Mouse (Mus musculus): ENCODE measurements around the gene Tbc1d10a. TPM values are rescaled to one million over a fixed set of nuclear protein-coding genes. Genes with fewer than 3 reads are reported as not detected.

The Tbc1d10a gene
- polyA plus RNA-seq, 1 experiment from 2014 or later: 30.3 TPM

DNA sequence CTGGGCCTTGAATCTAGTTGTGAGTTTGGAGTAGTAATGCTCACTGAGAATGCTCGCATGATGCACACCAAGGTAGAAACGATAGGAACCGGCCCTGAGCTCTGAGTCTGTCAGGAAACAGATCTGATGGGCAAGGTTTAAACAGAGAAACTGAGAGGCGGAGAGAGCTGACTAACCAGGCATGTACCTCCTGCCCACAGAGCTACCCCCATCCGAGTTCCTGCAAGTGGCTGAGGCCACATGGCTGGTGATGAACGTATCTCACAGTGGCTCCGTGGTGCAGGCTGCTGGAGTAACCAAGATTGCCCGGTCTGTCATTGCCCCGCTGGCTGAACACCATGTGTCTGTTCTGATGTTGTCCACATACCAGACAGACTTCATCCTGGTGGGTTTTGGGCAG, 33.3 kb downstream of the Tbc1d10a start:
- H3K9me3 ChIP-seq: no peaks in the 10 kb centered on the region
- H3K36me3 ChIP-seq: peaks cover 7% of the 10 kb centered on the region
- no peak overlapping the region for H3K27ac ChIP-seq (replicated peaks)
- no peak overlapping the region for H3K4me3 ChIP-seq
- H3K27me3 ChIP-seq: peaks cover 30% of the 10 kb centered on the region
- no peak overlapping the region for H3K4me2 ChIP-seq
- no peak overlapping the region for H3K9ac ChIP-seq
- ATAC-seq (ENCODE audit: low read depth): no peak
- 62% methylated on average over 9 of the region's 9 CpGs for WGBS
- peaks cover 21% of the 10 kb centered on the region for H3K4me1 ChIP-seq (replicated peaks)

DNA sequence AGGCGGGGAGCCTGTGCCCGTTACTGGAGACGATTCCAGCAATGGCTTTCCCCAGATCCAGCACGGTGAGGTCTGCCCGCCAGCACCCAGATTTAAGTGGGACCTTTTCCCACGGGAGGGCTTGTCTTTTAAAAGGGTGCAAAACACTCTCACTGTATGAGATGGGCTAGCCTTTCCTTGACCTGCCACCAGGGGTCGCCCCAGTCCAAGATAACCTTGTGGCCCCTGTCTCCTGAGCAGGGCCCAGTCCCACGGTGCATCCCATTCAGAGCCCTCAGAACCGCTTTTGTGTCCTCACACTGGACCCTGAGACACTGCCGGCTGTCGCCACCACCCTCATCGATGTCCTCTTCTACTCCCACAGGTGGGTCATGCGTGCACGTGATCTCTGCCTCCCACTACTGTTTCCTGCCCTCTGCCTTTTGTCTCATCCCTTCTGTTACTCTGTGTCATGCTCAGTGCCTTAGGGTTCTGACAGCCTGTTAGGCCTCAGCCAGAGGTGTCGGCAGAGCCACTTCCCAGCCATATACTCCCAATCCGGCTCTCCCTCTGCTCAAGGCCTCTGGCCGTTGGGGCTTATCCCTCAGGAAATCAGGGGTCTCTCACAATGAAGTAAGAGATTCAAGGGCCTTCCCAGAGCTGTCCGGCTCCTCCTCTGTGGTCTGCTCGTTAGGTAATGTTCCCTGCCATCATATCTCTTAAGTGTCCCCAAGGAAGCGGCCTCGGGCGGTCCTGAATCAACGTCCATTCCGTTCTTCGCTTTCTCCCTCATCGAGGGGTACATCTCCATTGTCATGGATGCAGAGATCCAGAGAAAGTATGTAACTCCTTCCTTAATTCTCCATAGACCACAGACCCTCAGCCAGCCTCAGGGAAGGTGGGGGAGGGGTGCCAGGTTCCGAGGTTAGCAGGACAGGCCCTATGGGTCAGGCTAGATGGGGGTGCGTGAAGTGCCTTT, 34.1 kb downstream of the Tbc1d10a start:
- Histone ChIP-seq H3K4me3 (no peak overlapping the region), H3K4me1 (replicated peaks) (peaks cover 21% of the 10 kb centered on the region), H3K4me2 (no peak overlapping the region), H3K36me3 (no peaks in the 10 kb centered on the region), H3K9me3 (no peaks in the 10 kb centered on the region), H3K27ac (replicated peaks) (no peak overlapping the region), H3K27me3 (peaks cover 30% of the 10 kb centered on the region), H3K9ac (no peak overlapping the region)
- no peak for ATAC-seq (ENCODE audit: low read depth)
- WGBS: 48% methylated on average over 28 of the region's 28 CpGs

DNA sequence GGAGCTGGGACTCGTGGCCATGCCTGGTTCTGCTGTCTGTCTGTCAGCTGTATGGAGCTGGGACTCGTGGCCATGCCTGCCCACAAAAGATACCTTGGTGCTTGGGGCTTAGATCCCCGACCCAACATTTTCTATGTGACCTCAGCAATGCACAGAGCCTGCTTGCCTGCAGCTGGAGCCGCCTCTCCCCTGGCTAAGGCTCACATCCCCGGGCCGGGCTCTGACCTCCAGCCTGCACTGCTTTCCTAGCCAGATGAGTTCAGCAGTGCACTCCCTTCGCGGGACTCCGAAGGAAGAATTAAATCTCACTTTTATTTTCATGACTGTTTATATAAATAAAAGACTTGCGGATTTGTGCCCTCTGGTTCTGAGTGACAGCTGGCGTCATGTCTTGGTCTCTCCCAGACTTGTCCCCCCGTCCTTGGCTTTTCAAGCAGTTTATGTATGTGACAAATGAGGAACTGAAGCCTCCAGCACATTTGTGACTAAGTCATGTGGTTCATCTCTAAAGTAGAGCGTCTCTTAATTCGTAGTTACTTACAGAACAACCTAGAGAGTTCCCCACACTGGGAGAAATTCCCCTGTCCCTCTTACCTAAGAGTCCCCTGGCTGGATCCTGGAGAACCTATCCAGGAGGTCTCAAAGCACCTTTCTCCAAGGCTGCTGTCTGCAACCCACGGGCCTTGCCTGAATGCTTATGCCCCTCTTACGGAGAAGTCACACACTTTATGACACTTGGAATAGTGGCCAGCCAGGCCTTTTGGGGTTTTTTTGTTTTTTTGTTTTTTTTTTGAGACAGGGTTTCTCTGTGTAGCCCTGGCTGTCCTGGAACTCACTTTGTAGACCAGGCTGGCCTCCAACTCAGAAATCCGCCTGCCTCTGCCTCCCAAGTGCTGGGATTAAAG, 35.7 kb downstream of the Tbc1d10a start:
- Histone ChIP-seq H3K9ac (no peak overlapping the region), H3K9me3 (no peaks in the 10 kb centered on the region), H3K36me3 (no peaks in the 10 kb centered on the region), H3K27ac (replicated peaks) (no peak overlapping the region), H3K4me1 (replicated peaks) (peaks cover 21% of the 10 kb centered on the region), H3K27me3 (peaks cover 28% of the 10 kb centered on the region), H3K4me3 (no peak overlapping the region), H3K4me2 (no peak overlapping the region)
- ATAC-seq (ENCODE audit: low read depth): no peak
- 82% methylated on average over 17 of the region's 17 CpGs for WGBS

DNA sequence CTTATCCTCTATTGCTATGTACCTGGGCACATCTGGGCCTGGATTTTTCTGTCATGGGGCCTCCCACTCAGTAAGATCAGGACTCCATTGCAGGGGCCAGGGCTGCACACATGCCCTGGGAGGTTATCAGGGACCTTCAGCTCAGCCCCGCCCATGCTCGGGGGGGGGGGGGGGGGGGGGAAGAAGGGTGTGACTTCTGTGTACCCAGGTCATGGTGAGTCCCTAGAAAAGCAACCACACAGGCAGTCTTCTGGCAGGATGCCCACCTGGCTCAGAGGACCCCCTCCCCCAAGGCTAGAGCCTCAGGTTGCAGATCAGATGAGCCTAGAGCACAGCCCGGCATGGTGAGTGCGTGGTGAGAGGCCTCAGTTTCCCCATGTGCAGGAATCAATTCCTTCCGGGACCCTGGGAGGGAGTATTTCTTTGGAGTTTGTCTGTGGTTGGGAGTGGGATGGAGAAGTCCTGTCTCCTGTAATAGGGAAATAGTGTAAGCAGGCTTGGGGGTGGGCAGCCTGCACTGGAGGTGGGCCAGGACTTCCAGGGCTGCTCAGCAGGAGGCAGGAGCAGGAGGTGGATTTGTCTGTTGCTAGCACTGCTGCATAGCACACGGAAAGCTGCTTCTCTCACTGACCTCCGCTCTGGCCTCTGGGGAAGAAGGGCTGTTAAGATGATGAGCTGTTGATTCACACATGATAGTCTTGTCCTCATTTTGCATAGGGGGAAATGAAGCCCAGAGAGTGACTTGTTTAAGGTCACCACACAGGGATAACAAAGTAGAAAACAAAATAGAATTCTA, 37.0 kb downstream of the Tbc1d10a start:
- peaks cover 15% of the 10 kb centered on the region for H3K27me3 ChIP-seq
- no peak for ATAC-seq (ENCODE audit: low read depth)
- 36% methylated on average over 7 of the region's 7 CpGs for WGBS

DNA sequence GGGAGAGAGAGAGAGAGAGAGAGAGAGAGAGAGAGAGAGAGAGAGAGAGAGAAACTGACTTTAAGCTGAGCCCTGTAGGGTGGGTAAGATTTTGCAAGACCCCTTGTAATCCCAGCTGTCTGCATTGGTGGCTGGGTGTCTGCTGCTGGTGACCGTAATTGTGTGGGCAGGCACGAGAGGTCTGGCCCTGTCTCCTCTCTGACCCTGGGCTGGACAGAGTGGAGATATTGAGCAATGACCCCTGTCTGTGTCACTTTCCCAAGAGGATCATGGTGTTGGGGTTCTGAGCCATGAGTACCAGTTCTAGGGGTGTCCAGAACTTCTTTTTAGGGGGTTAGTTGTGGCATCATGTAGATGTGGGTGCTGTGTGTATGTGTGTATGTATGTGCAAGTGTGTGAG, 37.6 kb downstream of the Tbc1d10a start:
- no peaks in the 10 kb centered on the region for H3K9me3 ChIP-seq
- 0 out of 2 replicates have a peak, but pooled peaks cover 7% of the 10 kb centered on the region for H3K4me1 ChIP-seq (replicated peaks)
- H3K27me3 ChIP-seq: peaks cover 9% of the 10 kb centered on the region
- 40% methylated on average over 2 of the region's 2 CpGs for WGBS
- H3K36me3 ChIP-seq: no peaks in the 10 kb centered on the region
- no peak overlapping the region for H3K4me3 ChIP-seq
- no peak overlapping the region for H3K27ac ChIP-seq (replicated peaks)
- ATAC-seq (ENCODE audit: low read depth): no peak
- no peak overlapping the region for H3K4me2 ChIP-seq
- H3K9ac ChIP-seq: no peak overlapping the region

More for the DNA sequence above, 37.0 kb downstream of the Tbc1d10a start:
- Histone ChIP-seq H3K9me3 (no peaks in the 10 kb centered on the region), H3K9ac (no peak overlapping the region), H3K4me1 (replicated peaks) (peaks cover 11% of the 10 kb centered on the region; the same call in 1 of the 2 replicates), H3K4me3 (no peak overlapping the region), H3K4me2 (no peak overlapping the region), H3K36me3 (no peaks in the 10 kb centered on the region), H3K27ac (replicated peaks) (no peak overlapping the region)

DNA sequence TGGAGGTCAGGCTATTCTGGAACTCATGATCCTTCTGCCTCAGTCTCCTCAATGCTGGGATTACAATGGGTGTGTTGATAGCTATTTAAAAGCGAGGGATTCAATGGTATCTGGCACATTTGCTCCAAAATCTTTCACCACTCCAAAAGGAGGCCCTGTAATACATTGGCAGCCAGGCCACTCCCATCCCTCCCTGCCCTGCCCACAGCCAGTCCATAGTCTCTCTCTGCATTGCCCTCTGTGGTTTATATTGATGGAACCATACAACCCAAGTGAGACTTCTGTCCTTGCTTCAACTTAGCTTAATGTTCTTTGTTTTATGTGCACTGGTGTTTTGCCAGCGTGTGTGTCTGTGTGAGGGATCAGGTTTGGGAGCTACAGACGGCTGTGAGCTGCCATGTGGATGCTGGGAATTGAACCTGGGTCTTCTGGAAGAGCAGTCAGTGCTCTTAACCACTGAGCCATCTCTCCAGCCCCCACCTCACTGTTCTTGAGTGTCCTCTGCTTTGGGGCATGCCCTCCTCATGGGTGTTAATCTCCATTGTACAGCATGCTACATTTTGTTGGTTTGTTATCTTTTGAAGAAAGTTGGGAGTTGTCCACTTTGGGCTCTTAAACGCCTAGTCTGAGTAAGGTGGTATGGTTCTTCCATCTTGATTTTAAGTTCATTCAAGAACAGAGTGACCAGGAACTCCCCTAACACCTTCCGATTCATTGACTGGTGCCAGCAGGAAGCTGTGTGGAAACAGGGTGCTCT, 40.2 kb downstream of the Tbc1d10a start:
- Histone ChIP-seq H3K27me3 (no peaks in the 10 kb centered on the region), H3K4me1 (replicated peaks) (0 out of 2 replicates have a peak, but pooled peaks cover 5% of the 10 kb centered on the region)
- WGBS: 77% methylated on average over 5 of the region's 5 CpGs

DNA sequence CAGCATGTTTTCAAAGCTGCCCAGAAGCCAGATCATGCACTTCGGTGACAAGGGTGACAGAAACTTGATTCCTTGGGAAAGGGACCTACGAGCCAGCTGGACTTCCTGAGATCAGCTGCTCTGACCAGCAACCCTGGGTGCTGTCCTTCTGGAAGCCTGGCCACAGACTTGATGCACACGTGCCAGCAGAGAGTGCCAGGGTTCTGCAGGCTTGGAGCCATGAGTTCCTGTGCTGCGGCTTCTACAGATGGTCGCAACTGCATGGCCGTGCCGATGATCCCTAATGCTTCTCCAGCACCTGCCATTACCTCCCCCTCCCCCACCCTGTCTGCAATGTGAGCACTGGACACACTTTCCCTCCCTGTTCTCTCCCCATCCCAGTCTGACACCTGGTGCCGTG, 41.9 kb downstream of the Tbc1d10a start:
- H3K9me3 ChIP-seq: no peaks in the 10 kb centered on the region
- H3K9ac ChIP-seq: no peak overlapping the region
- H3K27ac ChIP-seq (replicated peaks): no peak overlapping the region
- no peak for ATAC-seq (ENCODE audit: low read depth)
- 47% methylated on average over 8 of the region's 8 CpGs for WGBS
- no peaks in the 10 kb centered on the region for H3K36me3 ChIP-seq
- no peaks in the 10 kb centered on the region for H3K27me3 ChIP-seq
- no peak overlapping the region for H3K4me2 ChIP-seq
- 0 out of 2 replicates have a peak, but pooled peaks cover 5% of the 10 kb centered on the region for H3K4me1 ChIP-seq (replicated peaks)
- no peak overlapping the region for H3K4me3 ChIP-seq

More for the DNA sequence above, 40.2 kb downstream of the Tbc1d10a start:
- H3K9me3 ChIP-seq: no peaks in the 10 kb centered on the region
- no peak for ATAC-seq (ENCODE audit: low read depth)
- H3K9ac ChIP-seq: no peak overlapping the region
- H3K4me3 ChIP-seq: no peak overlapping the region
- no peaks in the 10 kb centered on the region for H3K36me3 ChIP-seq
- H3K27ac ChIP-seq (replicated peaks): no peak overlapping the region
- H3K4me2 ChIP-seq: no peak overlapping the region

DNA sequence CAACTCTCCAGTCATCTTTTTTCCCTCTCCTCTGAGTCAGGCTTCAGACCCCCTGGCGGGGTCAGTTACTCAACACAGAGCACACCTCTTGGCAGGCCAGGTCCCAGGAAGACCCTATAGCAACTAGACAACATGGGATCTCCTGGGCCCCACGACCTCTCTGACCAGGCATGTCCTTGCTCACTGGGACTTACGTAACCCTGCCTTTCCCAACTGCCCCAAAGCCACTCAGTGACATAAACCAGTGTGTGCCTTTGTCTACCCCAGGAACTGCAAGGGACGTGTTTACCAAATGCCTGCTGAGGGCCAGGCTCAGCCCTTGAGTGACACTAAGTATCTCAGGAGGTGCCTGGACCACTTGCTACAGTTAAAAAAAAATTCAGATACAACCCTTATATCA, 43.3 kb downstream of the Tbc1d10a start:
- H3K27ac ChIP-seq (replicated peaks): no peak overlapping the region
- no peak for ATAC-seq (ENCODE audit: low read depth)
- H3K27me3 ChIP-seq: no peaks in the 10 kb centered on the region
- no peaks in the 10 kb centered on the region for H3K9me3 ChIP-seq
- no peak overlapping the region for H3K4me3 ChIP-seq
- WGBS: 72% methylated on average over 4 of the region's 4 CpGs
- H3K36me3 ChIP-seq: no peaks in the 10 kb centered on the region
- no peaks in the 10 kb centered on the region for H3K4me1 ChIP-seq (replicated peaks)
- no peak overlapping the region for H3K9ac ChIP-seq
- H3K4me2 ChIP-seq: no peak overlapping the region

DNA sequence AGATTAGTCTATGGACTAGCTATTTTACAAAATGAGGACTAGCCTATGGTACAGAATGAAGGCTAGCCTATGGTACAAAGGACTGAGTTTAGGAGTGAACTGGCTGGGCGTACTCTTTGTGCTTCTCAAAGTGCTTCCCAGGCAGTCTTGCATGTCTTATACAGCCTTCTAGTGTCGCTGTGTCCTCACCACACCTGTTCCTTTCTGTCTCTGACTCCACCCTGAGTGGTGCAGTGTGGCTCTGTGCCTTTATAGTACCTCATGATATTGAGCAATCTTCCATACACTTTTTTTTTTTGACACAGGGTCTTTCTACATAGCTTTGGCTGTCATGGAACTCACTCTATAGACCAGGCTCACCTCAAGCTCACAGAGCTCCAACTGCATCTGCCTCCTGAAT, 44.8 kb downstream of the Tbc1d10a start:
- H3K4me1 ChIP-seq (replicated peaks): no peaks in the 10 kb centered on the region
- no peaks in the 10 kb centered on the region for H3K27me3 ChIP-seq

DNA sequence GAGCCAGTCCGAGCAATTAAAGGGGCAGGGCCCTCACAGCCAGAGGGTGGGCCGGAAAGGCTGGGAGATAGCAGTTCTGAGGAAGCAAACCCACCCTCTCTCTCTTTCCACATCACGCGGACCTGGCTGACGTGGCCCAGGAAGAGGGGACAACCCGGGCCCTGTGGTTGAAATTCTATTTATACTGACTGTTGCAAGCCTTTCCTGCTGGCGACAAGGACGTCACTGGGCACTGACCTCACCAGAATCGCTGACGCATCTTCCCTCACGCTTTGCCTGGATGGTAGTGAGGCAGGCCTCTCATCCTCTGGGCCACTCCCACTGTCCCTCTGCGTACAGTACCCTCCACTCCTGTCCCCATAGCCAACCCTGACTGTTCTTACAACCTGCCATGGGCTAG, 46.1 kb downstream of the Tbc1d10a start:
- no peak overlapping the region for H3K4me2 ChIP-seq
- WGBS: 66% methylated on average over 12 of the region's 12 CpGs
- H3K4me3 ChIP-seq: no peak overlapping the region
- H3K9ac ChIP-seq: no peak overlapping the region
- H3K27me3 ChIP-seq: no peaks in the 10 kb centered on the region
- H3K27ac ChIP-seq (replicated peaks): no peak overlapping the region
- no peaks in the 10 kb centered on the region for H3K4me1 ChIP-seq (replicated peaks)
- H3K9me3 ChIP-seq: no peaks in the 10 kb centered on the region
- no peak for ATAC-seq (ENCODE audit: low read depth)
- H3K36me3 ChIP-seq: no peaks in the 10 kb centered on the region

More for the DNA sequence above, 44.8 kb downstream of the Tbc1d10a start:
- WGBS: 96% methylated on average over 2 of the region's 2 CpGs
- no peak for ATAC-seq (ENCODE audit: low read depth)
- Histone ChIP-seq H3K9ac (no peak overlapping the region), H3K9me3 (no peaks in the 10 kb centered on the region), H3K27ac (replicated peaks) (no peak overlapping the region), H3K36me3 (no peaks in the 10 kb centered on the region), H3K4me3 (no peak overlapping the region), H3K4me2 (no peak overlapping the region)

DNA sequence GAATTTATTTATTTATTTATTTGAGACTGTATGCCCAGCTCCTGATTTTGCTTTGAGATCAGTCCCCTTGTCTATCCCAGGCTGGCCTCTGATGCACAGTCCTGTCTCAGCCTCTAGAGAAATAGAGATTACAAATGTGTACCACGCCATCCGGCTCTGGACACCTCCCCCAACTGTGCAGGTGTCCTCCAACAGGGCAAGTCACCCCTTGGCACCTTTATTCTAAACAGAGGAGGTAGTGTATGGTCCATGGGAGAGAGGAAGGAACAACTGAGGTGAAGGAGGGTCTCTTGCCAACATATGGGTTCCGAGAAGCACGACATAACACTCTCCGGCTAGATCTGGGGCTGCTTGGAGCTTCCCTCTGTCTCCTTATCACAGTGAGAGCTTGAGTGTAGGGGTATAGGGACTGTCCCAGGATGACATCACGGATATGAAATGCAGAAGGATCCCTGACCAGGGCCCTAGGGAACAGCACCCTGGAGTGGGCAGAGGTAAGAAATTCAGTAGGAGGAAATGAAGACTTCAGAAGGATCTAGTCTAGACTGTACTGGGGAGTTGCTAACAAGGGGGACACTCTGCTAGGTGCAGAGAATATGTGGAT, 48.6 kb downstream of the Tbc1d10a start:
- WGBS: 87% methylated on average over 6 of the region's 6 CpGs
- Histone ChIP-seq H3K9ac (no peak overlapping the region), H3K9me3 (no peaks in the 10 kb centered on the region), H3K36me3 (no peaks in the 10 kb centered on the region), H3K4me1 (replicated peaks) (no peaks in the 10 kb centered on the region), H3K4me3 (no peak overlapping the region), H3K4me2 (no peak overlapping the region), H3K27ac (replicated peaks) (no peak overlapping the region), H3K27me3 (no peaks in the 10 kb centered on the region)
- no peak for ATAC-seq (ENCODE audit: low read depth)
